Mouse (Mus musculus): Measurements from ENCODE around the gene Dnm3. TPM values are rescaled to one million over a fixed set of nuclear protein-coding genes. Genes with fewer than 3 reads are reported as not detected.

Gene Dnm3
- total RNA-seq, 2 experiments from 2014 or later = 101 to 106 TPM

DNA sequence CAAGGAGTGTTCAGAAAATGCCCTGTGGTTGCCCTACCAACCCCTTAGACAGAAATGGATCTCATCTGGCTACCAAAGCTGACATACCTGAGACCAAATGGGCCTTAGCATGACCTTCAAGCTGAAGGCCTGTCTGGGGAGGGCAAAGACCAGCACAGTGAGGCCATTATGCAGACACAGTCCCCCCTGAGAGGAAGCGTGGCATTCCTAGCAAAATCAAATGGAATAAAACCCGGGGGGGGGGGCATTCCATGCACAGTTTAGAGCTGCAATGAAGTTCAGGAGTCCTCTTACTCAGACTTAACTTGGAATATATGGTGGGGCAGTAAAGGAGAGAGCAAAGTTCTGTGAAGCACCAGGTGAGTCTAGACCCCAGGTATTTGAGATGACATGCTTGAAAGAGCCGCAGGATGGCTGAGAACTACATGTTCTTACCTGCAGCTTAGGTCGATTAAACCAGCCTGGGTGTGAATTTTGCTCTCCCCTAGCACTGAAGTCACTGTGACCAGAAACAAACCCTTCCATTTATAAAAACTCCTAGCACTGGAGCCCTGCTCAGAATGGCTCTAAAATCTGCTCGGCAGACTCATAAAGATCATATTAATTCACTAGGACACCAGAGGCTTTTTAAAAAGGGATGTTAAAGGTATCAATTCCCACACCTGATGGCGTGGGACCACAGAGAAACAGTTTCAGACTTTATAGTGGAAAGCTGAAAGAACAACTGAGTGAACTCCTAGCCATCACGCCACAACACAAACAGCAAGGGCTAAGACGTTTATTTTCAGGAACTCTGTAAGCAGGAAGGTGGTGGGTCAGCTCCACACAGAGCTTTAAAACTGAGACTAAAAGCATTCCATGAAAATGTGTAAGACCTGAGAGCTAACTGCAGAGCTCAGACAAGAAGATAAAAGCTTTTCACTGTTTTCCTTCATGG is 350.7 kb downstream of the Dnm3 start:
- DNase-seq (ENCODE audit: low spot score in 2 of 2) = no peak

DNA sequence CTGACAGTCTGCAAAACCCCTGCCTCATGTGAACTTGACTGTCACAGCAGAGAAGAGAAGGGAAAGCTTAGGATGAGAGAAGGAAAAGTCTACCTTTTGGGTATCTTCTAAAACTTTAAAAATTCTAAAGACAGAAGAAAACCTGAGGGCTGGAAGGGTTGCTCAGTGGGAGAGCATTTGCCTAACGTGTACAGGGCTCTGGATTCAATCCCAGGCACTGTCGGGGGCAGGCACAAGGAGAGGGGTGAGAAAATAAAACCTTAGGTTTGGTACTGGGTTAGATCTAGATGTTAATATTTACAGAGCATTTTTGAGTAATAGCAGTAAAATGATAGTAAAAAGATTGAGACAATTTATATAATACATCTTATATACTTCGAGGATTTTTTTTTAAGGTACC is 353.4 kb downstream of the Dnm3 start:
- no peak for DNase-seq (ENCODE audit: low spot score in 2 of 2)

DNA sequence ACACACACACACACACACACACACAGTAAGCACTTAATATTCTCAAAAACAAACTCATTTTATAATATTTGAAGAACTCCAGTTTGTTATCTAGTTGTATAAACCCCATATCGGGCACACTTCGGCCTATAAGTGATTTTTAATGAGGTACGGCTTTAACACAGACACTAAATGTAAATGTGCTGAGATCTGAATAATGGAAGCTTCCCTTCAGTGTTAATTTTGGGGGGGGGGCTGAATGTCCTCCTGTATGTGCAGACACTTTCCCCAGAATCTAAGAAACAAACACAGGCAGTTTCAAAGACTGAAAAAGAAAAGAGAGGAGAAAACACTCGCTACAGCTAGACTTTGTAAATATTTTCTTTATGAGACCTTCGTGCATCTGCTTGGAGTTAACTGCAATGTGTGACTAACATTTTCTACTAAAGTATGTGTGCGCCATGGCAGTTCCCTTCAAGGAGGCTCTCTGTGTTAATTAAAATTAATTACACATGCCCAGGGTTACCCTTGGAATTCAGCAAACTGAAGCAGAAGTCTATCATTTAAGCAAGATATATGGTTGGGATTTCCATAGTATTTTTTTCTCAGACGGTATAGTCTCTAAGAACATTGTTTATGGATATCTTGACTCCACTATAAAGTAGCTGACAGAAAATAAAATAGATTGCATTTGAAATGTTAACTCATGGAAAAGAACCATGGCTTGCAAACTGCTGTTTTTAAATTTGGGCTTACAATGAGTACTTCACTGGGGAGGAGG is 356.2 kb downstream of the Dnm3 start:
- no peak for DNase-seq (ENCODE audit: low spot score in 2 of 2)

DNA sequence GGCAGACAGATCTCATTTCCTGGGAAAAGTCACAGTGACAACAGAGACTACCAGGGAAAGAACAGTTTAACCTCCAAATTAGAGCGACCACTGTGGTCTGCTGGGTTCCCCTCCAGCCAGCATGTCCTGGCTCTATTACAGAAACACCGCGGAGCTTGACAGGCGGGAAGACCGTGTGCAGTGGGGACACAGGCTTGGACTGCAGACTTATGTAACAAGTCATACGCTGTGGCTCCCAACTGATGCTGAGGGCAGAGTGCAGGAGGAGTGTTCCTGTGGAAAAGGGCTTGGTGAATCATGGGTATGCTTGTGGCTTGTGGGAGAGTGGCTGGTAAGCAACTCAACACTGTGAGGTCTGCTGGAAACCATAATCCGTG is 368.4 kb downstream of the Dnm3 start:
- no peak for DNase-seq (ENCODE audit: low spot score in 2 of 2)

DNA sequence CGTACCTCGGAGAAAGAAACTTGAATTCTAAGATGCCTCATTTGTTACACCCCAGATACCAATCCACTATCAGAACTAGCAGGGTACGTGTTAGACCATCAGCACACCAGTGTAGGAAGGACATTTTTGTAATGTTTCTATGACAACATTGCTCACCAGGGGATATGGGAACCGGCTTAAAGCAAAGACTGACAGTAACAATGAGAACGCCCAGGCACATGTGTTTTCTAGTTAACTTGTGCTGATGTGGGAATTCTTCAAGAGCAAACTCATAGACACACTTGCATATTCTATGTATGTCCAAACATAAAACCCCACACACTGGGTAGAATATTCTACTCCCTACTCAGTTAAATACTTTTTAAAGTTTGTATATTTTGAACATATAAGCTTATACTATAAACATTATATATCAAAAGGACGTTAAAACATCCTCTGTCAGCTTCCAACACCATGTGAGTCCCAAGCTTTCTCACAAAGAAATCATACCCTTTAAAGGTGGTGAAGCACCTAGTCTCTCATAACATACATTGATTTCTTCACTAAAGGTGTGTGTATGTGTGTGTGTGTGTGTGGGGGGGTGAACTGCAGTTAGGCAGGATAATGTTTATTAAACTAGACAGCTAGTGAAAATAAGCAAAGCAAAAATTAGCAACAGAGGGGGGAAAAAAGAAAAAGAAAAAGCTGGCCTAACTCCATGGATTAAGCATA is 369.0 kb downstream of the Dnm3 start:
- DNase-seq (ENCODE audit: low spot score in 2 of 2) = no peak

DNA sequence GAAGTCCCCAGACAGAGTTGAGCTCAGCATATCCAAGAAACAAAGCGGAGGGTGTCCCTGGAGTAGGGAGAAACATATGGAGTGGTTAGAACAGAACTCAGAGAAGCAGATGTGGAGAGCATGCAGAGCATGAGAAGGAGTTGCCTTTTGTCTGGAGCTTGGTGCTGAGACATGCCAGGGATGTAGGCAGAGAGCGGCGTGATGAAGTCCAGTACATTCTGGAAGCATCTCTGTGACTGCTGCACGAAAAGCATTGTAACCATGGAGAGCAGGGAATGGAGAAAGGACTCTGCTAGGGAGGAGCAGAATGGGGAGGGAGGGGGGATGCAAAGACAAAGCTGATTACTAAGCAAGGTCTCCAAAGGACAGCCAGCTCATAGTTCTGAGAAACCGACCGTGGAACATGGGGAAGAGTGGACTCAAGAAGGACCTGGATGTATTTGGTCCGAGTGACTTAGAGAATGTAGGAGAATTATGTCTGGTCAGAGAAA is 369.6 kb downstream of the Dnm3 start:
- DNase-seq (ENCODE audit: low spot score in 2 of 2) = peak; percentile 48 to 58

DNA sequence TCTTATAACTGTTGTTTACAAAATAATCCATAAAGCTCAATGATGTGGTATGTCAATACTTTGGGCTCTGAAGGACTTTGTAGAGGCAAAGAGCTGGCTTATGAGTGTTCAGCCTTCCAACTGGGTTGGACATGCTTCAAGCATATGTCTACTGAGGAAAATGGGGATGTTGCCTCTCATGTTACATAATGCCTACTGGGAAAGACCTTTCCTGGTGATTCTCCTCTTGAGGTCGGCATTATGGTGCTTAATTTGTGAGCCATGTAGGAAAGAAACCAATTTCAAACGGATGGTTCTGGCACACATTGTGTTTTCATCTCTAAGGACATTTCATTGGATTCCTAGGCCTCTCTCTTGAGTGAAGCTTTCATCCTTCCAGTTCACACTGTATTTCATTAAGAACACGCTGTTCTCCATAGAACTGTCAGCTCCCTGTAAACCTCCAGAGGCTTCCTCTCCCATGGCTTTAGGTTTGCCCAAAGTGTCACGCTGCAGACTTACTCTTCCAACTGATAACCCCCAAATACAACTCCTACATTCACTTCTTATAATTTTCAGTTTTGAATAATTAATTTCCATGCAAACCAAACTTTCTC is 370.7 kb downstream of the Dnm3 start:
- DNase-seq (ENCODE audit: low spot score in 2 of 2) = no peak

DNA sequence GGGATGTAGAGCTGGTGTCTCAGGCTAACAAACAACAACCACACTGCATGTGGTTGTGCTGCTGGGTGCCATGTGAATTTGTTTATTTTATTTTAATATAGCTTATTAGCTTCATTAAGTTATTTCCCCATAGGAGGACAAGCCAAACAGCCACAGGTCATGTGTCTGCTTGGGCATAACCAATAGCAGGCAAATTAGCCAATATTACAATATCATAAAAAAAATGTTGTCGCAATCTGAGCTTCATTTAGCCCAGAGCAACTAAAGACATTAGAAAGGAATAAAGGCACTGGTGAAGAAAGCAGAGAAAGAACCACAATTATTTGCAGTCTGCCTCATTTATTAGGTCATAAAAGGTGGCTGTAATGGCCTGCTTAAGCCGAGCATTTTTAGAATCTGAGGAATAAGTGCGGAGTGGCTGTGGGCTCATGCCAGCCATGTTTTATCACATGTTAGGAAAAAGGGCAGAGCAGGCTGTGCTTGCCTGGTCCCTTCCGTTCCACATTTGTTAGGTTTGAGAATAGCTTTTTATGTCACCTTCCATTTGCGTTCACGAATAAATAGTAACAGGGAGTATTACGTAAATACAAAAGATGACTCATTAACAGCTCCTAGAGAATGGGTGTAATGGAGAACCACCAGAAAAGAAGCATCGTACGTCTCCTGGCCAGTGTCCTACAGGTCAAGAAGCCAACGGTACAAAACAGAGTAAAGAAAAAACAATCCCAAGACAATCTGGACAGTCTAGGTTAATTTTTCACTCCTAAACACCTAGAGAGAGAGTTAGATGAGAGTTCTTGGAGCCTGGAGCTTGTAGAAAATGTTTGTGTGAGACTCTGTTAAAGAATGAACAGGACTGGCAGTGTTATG is 376.6 kb downstream of the Dnm3 start:
- DNase-seq (ENCODE audit: low spot score in 2 of 2) = no peak

DNA sequence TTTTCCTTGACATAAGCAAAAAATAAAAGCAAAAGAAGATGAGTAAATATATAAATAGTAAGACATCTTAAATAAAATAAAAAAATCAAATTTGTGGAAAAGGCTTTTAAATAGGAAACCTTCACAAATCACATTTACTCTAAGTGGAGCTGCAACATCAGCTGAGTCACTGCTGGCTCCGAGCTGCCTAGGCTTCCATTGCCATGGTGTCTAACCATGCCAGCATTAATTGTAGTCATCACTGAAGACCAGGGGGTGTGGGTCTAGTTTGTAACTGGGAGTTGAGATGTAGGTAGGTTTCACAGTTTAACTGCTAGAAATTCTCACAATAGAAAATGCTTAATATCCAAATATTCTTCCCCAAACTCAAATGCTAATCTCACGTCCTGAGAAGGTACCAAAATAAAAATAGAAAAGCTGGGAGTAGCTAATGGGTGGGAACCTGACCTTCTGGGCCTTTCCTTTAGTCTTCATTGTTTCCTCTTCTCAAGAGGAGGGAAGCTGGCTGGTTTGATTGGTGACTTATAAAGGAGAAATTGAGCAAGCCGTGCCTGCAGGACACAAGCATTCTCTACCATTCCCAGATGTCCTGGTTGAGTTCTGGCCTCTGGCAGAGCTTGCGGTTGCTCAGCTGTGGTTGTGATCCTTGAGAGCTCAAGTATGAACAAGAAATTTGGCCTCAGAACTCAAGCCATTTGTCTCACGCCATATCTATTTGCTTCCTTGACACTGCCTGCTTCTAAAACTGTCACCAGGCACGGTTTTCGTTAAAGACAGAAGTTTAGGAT is 377.6 kb downstream of the Dnm3 start:
- DNase-seq (ENCODE audit: low spot score in 2 of 2) = no peak

DNA sequence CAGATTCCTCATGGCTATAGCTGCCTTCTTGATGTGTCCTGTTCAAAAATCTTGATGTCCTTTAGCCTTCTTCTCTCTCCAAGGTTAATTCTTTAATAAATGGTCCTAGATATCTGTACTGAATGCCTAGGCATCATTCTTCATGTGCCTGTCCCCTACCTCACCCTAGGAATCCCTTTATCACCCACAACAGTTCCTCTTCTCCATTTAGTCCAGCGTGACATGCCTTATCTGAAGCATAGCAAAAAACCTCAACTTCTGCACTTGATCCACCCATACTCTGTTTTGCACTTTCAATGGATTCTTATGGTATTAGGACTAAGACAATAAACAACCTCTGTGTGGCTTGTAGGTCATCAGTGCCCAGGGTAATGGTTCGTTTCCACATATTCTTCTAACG is 378.6 kb downstream of the Dnm3 start:
- no peak for DNase-seq (ENCODE audit: low spot score in 2 of 2)

DNA sequence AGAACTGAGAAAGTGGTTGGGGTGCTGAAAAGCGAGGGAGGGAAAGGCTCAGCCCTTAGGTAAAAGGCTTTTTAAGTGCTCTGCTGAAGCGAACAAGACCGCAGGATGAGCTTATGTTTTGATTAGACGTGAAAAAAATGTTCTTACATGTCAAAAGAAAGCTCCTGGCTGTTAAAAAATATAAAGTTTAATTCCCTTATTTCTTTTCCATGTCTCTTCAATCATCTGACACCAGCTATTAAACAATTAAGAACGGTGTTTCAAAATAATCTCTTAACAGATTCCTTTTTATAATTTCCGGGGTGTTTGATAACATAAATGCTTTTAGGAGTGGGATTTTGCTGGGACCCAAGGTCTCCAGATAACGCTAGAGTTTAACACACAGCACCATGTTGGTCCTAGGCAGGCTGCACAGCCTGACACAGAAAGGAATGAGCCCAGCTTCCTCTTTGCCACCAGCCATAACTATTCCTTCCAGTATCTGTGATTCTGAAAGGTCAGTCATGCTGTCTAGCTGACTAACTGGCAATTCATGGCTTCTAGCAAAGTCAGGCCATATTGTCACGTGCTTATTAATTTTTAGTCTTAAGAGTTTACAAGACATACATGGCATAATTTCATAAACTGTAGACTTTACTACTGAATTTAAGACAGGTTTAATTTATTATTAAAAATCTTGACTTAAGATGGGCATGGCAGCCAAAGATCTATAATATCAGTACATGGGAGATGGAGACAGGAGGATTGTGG is 383.1 kb downstream of the Dnm3 start:
- DNase-seq (ENCODE audit: low spot score in 2 of 2) = no peak

DNA sequence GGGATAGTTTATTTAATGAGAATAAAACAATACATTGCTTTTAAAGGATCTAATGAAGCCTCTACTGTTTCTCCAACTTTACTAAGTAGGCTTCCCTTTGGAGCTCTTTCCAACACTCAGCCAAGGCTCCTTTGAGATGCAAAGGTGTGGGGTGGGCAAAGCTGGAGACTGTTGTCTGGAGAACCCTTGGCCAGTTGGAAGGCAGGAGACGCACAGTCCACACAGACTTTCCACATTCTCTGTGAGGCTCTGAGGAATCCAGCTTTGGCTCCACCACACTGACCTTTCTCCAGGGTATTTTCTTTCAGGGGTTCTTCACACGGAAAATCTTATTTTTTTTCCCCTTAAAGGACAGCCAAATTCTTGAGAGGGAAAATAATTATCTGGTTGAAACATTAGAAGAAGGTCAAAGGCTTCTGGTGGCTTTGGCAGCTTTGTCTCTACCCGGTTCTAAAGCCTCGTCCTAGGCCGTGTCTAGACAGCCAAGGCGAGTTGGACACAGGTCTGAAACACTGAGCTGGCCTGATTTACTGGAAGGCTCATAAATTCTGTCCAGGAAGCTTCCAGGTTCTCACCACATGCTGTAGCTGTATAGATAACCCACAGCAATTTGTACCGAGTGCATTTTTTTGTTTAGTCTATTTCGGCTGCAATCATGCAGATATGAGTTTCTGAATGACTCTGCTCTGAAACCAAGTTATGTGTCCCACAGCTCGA is 383.9 kb downstream of the Dnm3 start:
- no peak for DNase-seq (ENCODE audit: low spot score in 2 of 2)

DNA sequence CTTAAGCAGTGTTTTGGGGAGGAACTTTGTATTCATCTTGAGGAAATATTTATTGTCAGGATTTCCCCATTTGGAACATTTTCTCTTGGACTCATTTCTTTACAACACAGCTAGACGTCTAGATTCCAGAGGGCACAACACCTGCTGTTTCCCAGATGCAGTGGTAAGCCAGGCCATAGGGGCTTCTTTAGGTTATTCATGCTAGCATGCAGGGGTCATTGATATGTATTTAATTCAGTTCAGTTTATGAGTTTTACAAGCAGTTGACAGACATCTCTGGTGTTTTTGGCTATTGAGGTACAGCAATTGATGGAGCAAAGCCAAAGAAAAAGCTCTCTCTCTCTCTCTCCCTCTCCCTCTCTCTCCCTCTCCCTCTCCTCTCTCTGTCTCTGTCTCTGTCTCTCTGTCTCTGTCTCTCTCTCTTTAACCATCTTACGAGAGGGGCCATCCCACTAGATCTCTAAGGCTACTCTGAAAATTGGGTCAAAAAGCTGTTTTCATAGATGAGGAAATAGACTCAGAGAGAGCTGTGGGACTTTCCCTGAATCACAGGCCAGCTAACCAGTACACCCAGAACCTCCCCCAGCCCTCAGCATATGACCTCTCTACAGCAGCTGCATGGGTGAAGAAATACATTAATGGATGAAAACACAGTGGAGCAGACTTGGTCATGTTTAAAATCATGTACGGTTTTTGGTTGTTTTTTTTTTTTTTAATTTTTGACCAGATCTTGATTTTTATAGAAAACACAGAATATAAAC is 384.8 kb downstream of the Dnm3 start:
- DNase-seq (ENCODE audit: low spot score in 2 of 2) = no peak

DNA sequence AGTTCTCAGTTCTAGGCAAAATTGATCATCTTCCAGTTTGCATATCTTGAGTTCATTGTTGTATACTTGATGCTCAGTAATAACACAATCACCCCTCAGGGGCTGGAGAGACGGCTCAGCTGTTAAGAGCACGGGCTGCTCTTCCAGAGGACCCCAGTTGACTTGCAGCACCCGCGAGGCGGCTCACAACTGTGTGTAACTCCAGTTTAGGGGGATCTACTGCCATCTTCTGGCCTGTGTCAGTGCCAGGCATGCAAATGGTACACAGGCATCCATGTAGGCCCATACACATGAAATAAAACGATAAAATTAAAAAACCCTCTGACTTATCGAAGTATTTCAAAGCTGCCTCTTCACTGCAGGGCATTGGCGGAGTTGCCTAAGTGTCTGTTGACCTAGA is 385.4 kb downstream of the Dnm3 start:
- DNase-seq (ENCODE audit: low spot score in 2 of 2) = no peak

DNA sequence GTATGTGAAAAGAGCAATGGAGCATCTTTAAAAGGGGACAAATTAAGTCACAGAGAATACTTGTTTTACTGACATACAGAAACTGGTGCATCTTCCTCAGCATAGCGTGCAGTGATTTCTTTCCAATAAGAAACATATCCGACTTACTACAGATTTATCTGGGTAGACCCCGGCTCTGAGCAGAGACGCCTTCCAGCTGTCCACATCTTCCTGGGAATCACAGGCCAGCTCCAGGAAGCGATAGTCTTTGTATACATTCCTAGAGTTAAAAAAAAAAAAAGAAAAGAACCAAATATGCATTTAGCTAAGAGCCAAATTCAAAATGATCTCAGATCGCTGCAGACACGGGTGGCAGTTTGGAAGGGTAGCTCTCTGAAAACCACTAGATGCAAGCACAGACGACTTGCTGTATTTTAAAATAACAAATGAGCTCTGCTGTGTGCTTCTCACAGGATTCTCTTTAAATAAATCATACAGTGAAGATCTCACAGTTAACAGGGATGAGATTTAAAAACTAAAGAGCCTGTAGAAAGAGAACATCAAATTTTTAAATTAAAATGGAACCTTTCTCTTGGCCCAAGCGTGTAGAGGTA is 393.9 kb downstream of the Dnm3 start:
- DNase-seq (ENCODE audit: low spot score in 2 of 2) = no peak

DNA sequence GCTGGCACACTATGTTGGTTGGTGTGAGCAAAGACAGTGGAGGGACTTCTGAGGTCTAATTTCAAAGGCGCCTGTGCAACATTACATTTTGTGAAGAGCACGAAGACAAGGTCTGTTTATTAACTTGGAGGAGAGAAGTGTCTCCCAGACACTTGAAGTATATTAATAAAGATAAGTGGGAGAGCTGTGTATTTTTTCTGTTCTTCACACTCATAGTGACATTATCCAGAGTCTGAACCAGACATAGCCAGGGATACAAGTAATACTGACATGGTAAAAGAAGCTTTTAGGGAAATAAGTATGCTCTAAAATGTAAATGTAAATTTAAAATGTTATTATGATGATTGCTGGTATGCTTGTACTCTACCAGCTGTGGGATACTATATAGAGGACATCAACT is 394.5 kb downstream of the Dnm3 start:
- DNase-seq (ENCODE audit: low spot score in 2 of 2) = no peak

DNA sequence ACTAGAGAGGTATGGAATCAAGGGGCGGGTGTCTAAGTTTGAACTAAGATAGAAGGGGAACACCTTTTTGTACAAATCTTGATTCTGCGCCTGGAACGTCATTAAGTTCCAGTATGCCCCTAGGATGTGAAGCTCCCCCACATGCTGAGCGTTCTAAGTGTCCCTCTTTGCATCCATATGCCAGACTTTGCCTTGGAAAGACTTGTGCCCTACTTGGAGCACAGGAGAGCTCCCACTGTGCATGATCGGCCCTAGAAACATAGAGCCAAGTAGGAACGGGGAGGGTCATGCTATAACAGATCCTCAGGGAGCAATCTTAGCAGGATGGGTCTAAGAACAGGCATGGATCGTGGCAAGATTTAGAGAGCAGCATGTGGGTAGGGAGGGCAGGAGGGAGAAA is 395.1 kb downstream of the Dnm3 start:
- no peak for DNase-seq (ENCODE audit: low spot score in 2 of 2)

All from left cerebral cortex, adult 18-20 months (tissue).